Mouse (Mus musculus): ENCODE data around the gene Gm17349. TPM values are rescaled to one million over a fixed set of nuclear protein-coding genes. Genes with fewer than 3 reads are reported as not detected.

The Gm17349 gene
- polyA plus RNA-seq, 1 experiment from 2014 or later: not detected

GRCm38 (mm10) chr15:99678063-99678800 lies 27.1 kb downstream of the Gm17349 start:
- H3K9me3 ChIP-seq (replicated peaks): no peaks in the 10 kb centered on the region
- H3K27ac ChIP-seq: no peak overlapping the region
- H3K36me3 ChIP-seq: no peaks in the 10 kb centered on the region
- peaks cover 25% of the 10 kb centered on the region for H3K27me3 ChIP-seq (ENCODE audit: low read depth, poor library complexity, severe bottlenecking)
- H3K4me1 ChIP-seq: peaks cover 27% of the 10 kb centered on the region
- DNase-seq (ENCODE audit: low spot score): no peak
- H3K4me3 ChIP-seq: no peak overlapping the region
- 13% methylated on average over 13 of the region's 13 CpGs for WGBS

- Histone ChIP-seq H3K4me3 (0 out of 2 replicates have a peak overlapping the region, but pooled peaks have one; percentile 1), H3K36me3 (no peaks in the 10 kb centered on the region), H3K4me1 (peaks cover 31% of the 10 kb centered on the region), H3K9me3 (replicated peaks) (no peaks in the 10 kb centered on the region), H3K27ac (0 out of 2 replicates have a peak overlapping the region, but pooled peaks have one; percentile 14), H3K27me3 (ENCODE audit: low read depth, poor library complexity, severe bottlenecking) (peaks cover 36% of the 10 kb centered on the region)
- WGBS: 50% methylated on average over 8 of the region's 8 CpGs
- DNase-seq (ENCODE audit: low spot score): no peak
These were observed 28.2 kb downstream of the Gm17349 start for GRCm38 (mm10) chr15:99677089-99677488.

GRCm38 (mm10) chr15:99674866-99675265 lies 30.4 kb downstream of the Gm17349 start:
- Histone ChIP-seq H3K4me3 (no peak overlapping the region), H3K9me3 (replicated peaks) (no peaks in the 10 kb centered on the region), H3K27ac (no peak overlapping the region), H3K27me3 (ENCODE audit: low read depth, poor library complexity, severe bottlenecking) (peaks cover 58% of the 10 kb centered on the region), H3K36me3 (no peaks in the 10 kb centered on the region), H3K4me1 (peaks cover 47% of the 10 kb centered on the region)
- 81% methylated on average over 3 of the region's 3 CpGs for WGBS
- no peak for DNase-seq (ENCODE audit: low spot score)

- H3K27ac ChIP-seq: no peak overlapping the region
- DNase-seq (ENCODE audit: low spot score): no peak
- H3K9me3 ChIP-seq (replicated peaks): no peaks in the 10 kb centered on the region
- no peaks in the 10 kb centered on the region for H3K36me3 ChIP-seq
- peaks cover 32% of the 10 kb centered on the region for H3K4me1 ChIP-seq
- peaks cover 78% of the 10 kb centered on the region for H3K27me3 ChIP-seq (ENCODE audit: low read depth, poor library complexity, severe bottlenecking)
- 73% methylated on average over 14 of the region's 14 CpGs for WGBS
- no peak overlapping the region for H3K4me3 ChIP-seq
These were observed 33.5 kb downstream of the Gm17349 start for GRCm38 (mm10) chr15:99671783-99672182.

GRCm38 (mm10) chr15:99670964-99671670 lies 34.2 kb downstream of the Gm17349 start:
- WGBS: 21% methylated on average over 7 of the region's 17 CpGs
- no peaks in the 10 kb centered on the region for H3K9me3 ChIP-seq (replicated peaks)
- no peaks in the 10 kb centered on the region for H3K36me3 ChIP-seq
- peak overlapping the region; percentile 70 for H3K27ac ChIP-seq
- DNase-seq (ENCODE audit: low spot score): no peak
- peaks cover 30% of the 10 kb centered on the region for H3K4me1 ChIP-seq
- peak overlapping the region; percentile 70 for H3K4me3 ChIP-seq
- H3K27me3 ChIP-seq (ENCODE audit: low read depth, poor library complexity, severe bottlenecking): peaks cover 85% of the 10 kb centered on the region

- WGBS: 1% methylated on average over 73 of the region's 74 CpGs
- peak; percentile 75 for DNase-seq (ENCODE audit: low spot score)
- H3K27me3 ChIP-seq (ENCODE audit: low read depth, poor library complexity, severe bottlenecking): peaks cover 93% of the 10 kb centered on the region
- H3K27ac ChIP-seq: peak within 1 kb of the TSS; percentile 70
- H3K9me3 ChIP-seq (replicated peaks): no peaks in the 10 kb centered on the region
- no peaks in the 10 kb centered on the region for H3K36me3 ChIP-seq
- H3K4me1 ChIP-seq: peaks cover 31% of the 10 kb centered on the region
- H3K4me3 ChIP-seq: peak within 1 kb of the TSS; percentile 70
These were observed 35.0 kb downstream of the Gm17349 start, which contains the start of gene Asic1 for GRCm38 (mm10) chr15:99670154-99670821. Gene Asic1, plus strand, starts transcription at chr15:99670368.

GRCm38 (mm10) chr15:99669392-99669791 lies 35.9 kb downstream of the Gm17349 start:
- Histone ChIP-seq H3K27ac (no peak overlapping the region), H3K4me3 (no peak overlapping the region), H3K36me3 (no peaks in the 10 kb centered on the region), H3K9me3 (replicated peaks) (no peaks in the 10 kb centered on the region), H3K4me1 (peaks cover 40% of the 10 kb centered on the region), H3K27me3 (ENCODE audit: low read depth, poor library complexity, severe bottlenecking) (peaks cover 93% of the 10 kb centered on the region)
- no peak for DNase-seq (ENCODE audit: low spot score)
- 0% methylated on average over 1 of the region's 1 CpGs for WGBS

- Histone ChIP-seq H3K27ac (no peak overlapping the region), H3K4me1 (peaks cover 45% of the 10 kb centered on the region), H3K27me3 (ENCODE audit: low read depth, poor library complexity, severe bottlenecking) (peaks cover 93% of the 10 kb centered on the region), H3K4me3 (no peak overlapping the region), H3K9me3 (replicated peaks) (no peaks in the 10 kb centered on the region), H3K36me3 (no peaks in the 10 kb centered on the region)
- DNase-seq (ENCODE audit: low spot score): peak; percentile 81
- 3% methylated on average over 12 of the region's 12 CpGs for WGBS
These were observed 36.4 kb downstream of the Gm17349 start for GRCm38 (mm10) chr15:99668881-99669280.

- Histone ChIP-seq H3K4me3 (no peak overlapping the region), H3K36me3 (no peaks in the 10 kb centered on the region), H3K4me1 (peaks cover 51% of the 10 kb centered on the region), H3K9me3 (replicated peaks) (no peaks in the 10 kb centered on the region), H3K27ac (no peak overlapping the region), H3K27me3 (ENCODE audit: low read depth, poor library complexity, severe bottlenecking) (peaks cover 83% of the 10 kb centered on the region)
- DNase-seq (ENCODE audit: low spot score): no peak
- WGBS: 98% methylated on average over 2 of the region's 2 CpGs
These were observed 37.7 kb downstream of the Gm17349 start for GRCm38 (mm10) chr15:99667544-99667943.

- Histone ChIP-seq H3K4me3 (peak overlapping the region; percentile 55), H3K27ac (peak overlapping the region; percentile 63), H3K9me3 (replicated peaks) (no peaks in the 10 kb centered on the region), H3K36me3 (no peaks in the 10 kb centered on the region), H3K27me3 (ENCODE audit: low read depth, poor library complexity, severe bottlenecking) (peaks cover 69% of the 10 kb centered on the region), H3K4me1 (peaks cover 43% of the 10 kb centered on the region)
- DNase-seq (ENCODE audit: low spot score): peak; percentile 65
- 1% methylated on average over 52 of the region's 52 CpGs for WGBS
These were observed 40.5 kb downstream of the Gm17349 start for GRCm38 (mm10) chr15:99664600-99665451.

- Histone ChIP-seq H3K4me1 (peaks cover 40% of the 10 kb centered on the region), H3K36me3 (no peaks in the 10 kb centered on the region), H3K27me3 (ENCODE audit: low read depth, poor library complexity, severe bottlenecking) (peaks cover 62% of the 10 kb centered on the region), H3K27ac (0 out of 2 replicates have a peak overlapping the region, but pooled peaks have one; percentile 63), H3K9me3 (replicated peaks) (no peaks in the 10 kb centered on the region), H3K4me3 (peak overlapping the region; percentile 55)
- no peak for DNase-seq (ENCODE audit: low spot score)
- 5% methylated on average over 17 of the region's 17 CpGs for WGBS
These were observed 41.2 kb downstream of the Gm17349 start for GRCm38 (mm10) chr15:99663964-99664599.

GRCm38 (mm10) chr15:99662371-99662770 lies 42.9 kb downstream of the Gm17349 start:
- WGBS: 43% methylated on average over 7 of the region's 7 CpGs
- Histone ChIP-seq H3K36me3 (no peaks in the 10 kb centered on the region), H3K4me3 (no peak overlapping the region), H3K27ac (no peak overlapping the region; the same call in 1 of the 2 replicates), H3K4me1 (peaks cover 41% of the 10 kb centered on the region), H3K9me3 (replicated peaks) (no peaks in the 10 kb centered on the region), H3K27me3 (ENCODE audit: low read depth, poor library complexity, severe bottlenecking) (peaks cover 55% of the 10 kb centered on the region)
- DNase-seq (ENCODE audit: low spot score): no peak

All from limb, embryonic 10.5 days (tissue).